Mouse (Mus musculus) liver, embryonic 14.5 days (tissue): ENCODE measurements around the gene Ddn. TPM values are rescaled to one million over a fixed set of nuclear protein-coding genes. Genes with fewer than 3 reads are reported as not detected.
A peak's percentile ranks its signal among the peaks of the same experiment; 100 is the strongest.

Experiments
- ATAC-seq: fragments of 200-750 bp; cut with Nextera tagmentation; 2 replicates; pipeline ENCODE4 v1.8.0; 2017; ENCODE audit warnings: moderate number of reproducible peaks, mild to moderate bottlenecking, moderate library complexity; ENCODE audit not compliant: insufficient read depth
- DNase-seq, 3 experiments: peaks; one replicate each; pipeline ENCODE4 v3.0.0-alpha.2; 2012 to 2013; ENCODE audit warnings: low read depth in 3 of 3, low spot score in 3 of 3
- H3K27ac ChIP-seq: fragments of 300-500 bp; sonication (generic); 2 replicates; pipeline ENCODE4 v1.5.1; 2014; ENCODE audit warnings: moderate library complexity, mild to moderate bottlenecking, control low read depth, inconsistent platforms
- H3K27me3 ChIP-seq: fragments of 300-500 bp; sonication (generic); 2 replicates; pipeline ENCODE4 v1.6.1; 2014; ENCODE audit warnings: mild to moderate bottlenecking, low read length, moderate library complexity; ENCODE audit not compliant: control insufficient read depth, insufficient read depth
- H3K36me3 ChIP-seq: fragments of 300-500 bp; sonication (generic); replicated peaks from 2 replicates; pipeline ENCODE4 v1.6.1; 2014; ENCODE audit warnings: low read depth; ENCODE audit not compliant: control insufficient read depth, insufficient read depth
- H3K4me1 ChIP-seq, 2 experiments: fragments of 200-500 bp in 1 of 2; fragments of 300-500 bp in 1 of 2; sonication (generic) in 1 of 2; replicated peaks; 2 replicates each; pipeline ENCODE4 v1.6.1; 2012 to 2014; ENCODE audit warnings: antibody characterized with exemption in 1 of 2, inconsistent platforms in 1 of 2, low read length in 1 of 2; ENCODE audit not compliant: control insufficient read depth in 2 of 2, insufficient read depth in 2 of 2
- H3K4me2 ChIP-seq: fragments of 300-500 bp; sonication (generic); 2 replicates; pipeline ENCODE4 v1.6.1; 2014; ENCODE audit warnings: low read depth, mild to moderate bottlenecking, control low read depth, moderate library complexity
- H3K4me3 ChIP-seq, 2 experiments: fragments of 200-500 bp in 1 of 2; fragments of 300-500 bp in 1 of 2; sonication (generic) in 1 of 2; 2 replicates each; pipeline ENCODE4 v1.5.1; 2012 to 2014; ENCODE audit warnings: low read depth in 2 of 2, low read length in 2 of 2, mild to moderate bottlenecking in 2 of 2, control low read depth in 1 of 2, inconsistent platforms in 1 of 2, moderate library complexity in 1 of 2; ENCODE audit not compliant: insufficient read depth in 1 of 2
- H3K9ac ChIP-seq: fragments of 300-500 bp; sonication (generic); replicated peaks from 2 replicates; pipeline ENCODE4 v1.6.1; 2014; ENCODE audit warnings: mild to moderate bottlenecking, control low read depth, moderate library complexity
- H3K9me3 ChIP-seq: fragments of 300-500 bp; sonication (generic); 2 replicates; pipeline ENCODE4 v1.6.1; 2016; ENCODE audit warnings: low read length, mixed read lengths; ENCODE audit not compliant: control insufficient read depth
- CTCF ChIP-seq: IDR thresholded peaks from 2 replicates; pipeline ENCODE4 v1.5.1; 2016; ENCODE audit warnings: antibody characterized with exemption, low read depth, control low read depth
- EP300 ChIP-seq: IDR thresholded peaks from 2 replicates; pipeline ENCODE4 v1.6.1; 2016; ENCODE audit warnings: antibody characterized with exemption, low read depth
- WGBS: fragments of 180-500 bp; shearing (Covaris S2); extraction: QIAGEN DNeasy Blood & Tissue Kit; methylation state at CpG from one replicate; pipeline ENCODE4 v1.1.7; 2014; ENCODE audit not compliant: insufficient replicate concordance; 5-methylcytosine and 5-hydroxymethylcytosine counted together
- polyA plus RNA-seq, 2 experiments: library from polyadenylated mRNA; depleted of rRNA in 1 of 2; stranded (reverse) in 1 of 2; unstranded in 1 of 2; fragments of >200 nt; fragmentation: Nextera tagmentation in 1 of 2; extraction: Ambion mirVana in 1 of 2; gene quantifications; 2 replicates each; pipeline versions ENCODE4 v1.2.1 to v1.2.3; 2012 to 2014

The Ddn gene
- polyA plus RNA-seq, 2 experiments, result 0.03 TPM; not detected in 1

- no peak overlapping the region for H3K27ac ChIP-seq
- H3K36me3 ChIP-seq, result no peaks in the 10 kb centered on the region
- peak; percentile 74 for TF ChIP-seq CTCF
- no peak for TF ChIP-seq EP300
- H3K4me2 ChIP-seq, result no peak overlapping the region
- no peak overlapping the region for H3K9ac ChIP-seq
- 24% methylated on average over 7 of the region's 7 CpGs for WGBS
- H3K4me1 ChIP-seq, result no peaks in the 10 kb centered on the region
- DNase-seq (no peak), ATAC-seq (no peak)
- no peaks in the 10 kb centered on the region for H3K9me3 ChIP-seq
- H3K27me3 ChIP-seq, result peaks cover 53% of the 10 kb centered on the region
- no peak overlapping the region for H3K4me3 ChIP-seq
Observed at GRCm38 (mm10) chr15:98785744-98786143, 23.5 kb downstream of the Ddn start.

- ATAC-seq (no peak), DNase-seq (no peak)
- no peak overlapping the region for H3K4me3 ChIP-seq
- 20% methylated on average over 6 of the region's 6 CpGs for WGBS
- no peak overlapping the region for H3K9ac ChIP-seq
- TF ChIP-seq EP300 (no peak), CTCF (no peak)
- peaks cover 59% of the 10 kb centered on the region for H3K27me3 ChIP-seq
- H3K9me3 ChIP-seq, result no peaks in the 10 kb centered on the region
- no peak overlapping the region for H3K27ac ChIP-seq
- H3K36me3 ChIP-seq, result no peaks in the 10 kb centered on the region
- no peak overlapping the region for H3K4me2 ChIP-seq
- no peaks in the 10 kb centered on the region for H3K4me1 ChIP-seq
Observed at GRCm38 (mm10) chr15:98781166-98781565, 28.1 kb downstream of the Ddn start.

GRCm38 (mm10) chr15:98780573-98780972 is 28.7 kb downstream of the Ddn start:
- Histone ChIP-seq H3K27ac (no peak overlapping the region), H3K36me3 (no peaks in the 10 kb centered on the region), H3K4me2 (no peak overlapping the region), H3K9ac (no peak overlapping the region), H3K27me3 (peaks cover 65% of the 10 kb centered on the region), H3K9me3 (no peaks in the 10 kb centered on the region), H3K4me3 (no peak overlapping the region), H3K4me1 (no peaks in the 10 kb centered on the region)
- TF ChIP-seq EP300 (no peak), CTCF (peak; percentile 26; the same call in 1 of the 2 replicates)
- ATAC-seq, result no peak
- WGBS, result 6% methylated on average over 13 of the region's 13 CpGs
- DNase-seq, result no peak

GRCm38 (mm10) chr15:98780075-98780474 is 29.2 kb downstream of the Ddn start:
- H3K4me3 ChIP-seq, result no peak overlapping the region

GRCm38 (mm10) chr15:98778806-98779205 is 30.5 kb downstream of the Ddn start:
- Histone ChIP-seq H3K4me2 (no peak overlapping the region), H3K4me1 (no peaks in the 10 kb centered on the region), H3K4me3 (no peak overlapping the region), H3K27me3 (peaks cover 83% of the 10 kb centered on the region), H3K9me3 (no peaks in the 10 kb centered on the region), H3K27ac (no peak overlapping the region), H3K36me3 (no peaks in the 10 kb centered on the region), H3K9ac (no peak overlapping the region)
- no peak for TF ChIP-seq EP300
- no peak for TF ChIP-seq CTCF
- WGBS, result 2% methylated on average over 9 of the region's 11 CpGs
- ATAC-seq (no peak), DNase-seq (no peak)

More at GRCm38 (mm10) chr15:98780075-98780474, 29.2 kb downstream of the Ddn start:
- no peak for ATAC-seq
- H3K9ac ChIP-seq, result no peak overlapping the region
- no peak overlapping the region for H3K27ac ChIP-seq
- H3K27me3 ChIP-seq, result peaks cover 70% of the 10 kb centered on the region
- H3K4me1 ChIP-seq, result no peaks in the 10 kb centered on the region
- TF ChIP-seq EP300 (no peak), CTCF (no peak)
- 3% methylated on average over 8 of the region's 8 CpGs for WGBS
- H3K36me3 ChIP-seq, result no peaks in the 10 kb centered on the region
- no peaks in the 10 kb centered on the region for H3K9me3 ChIP-seq
- no peak for DNase-seq
- H3K4me2 ChIP-seq, result no peak overlapping the region
